Mouse (Mus musculus) midbrain, embryonic 12.5 days (tissue): Measurements from ENCODE around the gene Homer3. TPM values are rescaled to one million over a fixed set of nuclear protein-coding genes. Genes with fewer than 3 reads are reported as not detected.

ENCODE experiments used
- ATAC-seq: fragments of 200-750 bp; cut with Nextera tagmentation; 2 replicates; pipeline ENCODE4 v1.8.0; 2017; ENCODE audit warnings: low read depth, moderate TSS enrichment, moderate library complexity; ENCODE audit not compliant: low FRiP score
- H3K27ac ChIP-seq: fragments of 300-500 bp; sonication (generic); replicated peaks from 2 replicates; pipeline ENCODE4 v1.5.1; 2016; ENCODE audit warnings: mild to moderate bottlenecking
- H3K27me3 ChIP-seq: fragments of 300-500 bp; sonication (generic); 2 replicates; pipeline ENCODE4 v1.6.1; 2016; ENCODE audit warnings: mild to moderate bottlenecking
- H3K36me3 ChIP-seq: fragments of 300-500 bp; sonication (generic); 2 replicates; pipeline ENCODE4 v1.6.1; 2016
- H3K4me1 ChIP-seq: fragments of 300-500 bp; sonication (generic); 2 replicates; pipeline ENCODE4 v1.6.1; 2016
- H3K4me2 ChIP-seq: fragments of 300-500 bp; sonication (generic); replicated peaks from 2 replicates; pipeline ENCODE4 v1.6.1; 2016; ENCODE audit warnings: mild to moderate bottlenecking, moderate library complexity
- H3K4me3 ChIP-seq: fragments of 300-500 bp; sonication (generic); 2 replicates; pipeline ENCODE4 v1.5.1; 2016; ENCODE audit warnings: mild to moderate bottlenecking
- H3K9ac ChIP-seq: fragments of 300-500 bp; sonication (generic); replicated peaks from 2 replicates; pipeline ENCODE4 v1.6.1; 2016; ENCODE audit warnings: mild to moderate bottlenecking, moderate library complexity
- H3K9me3 ChIP-seq: fragments of 300-500 bp; sonication (generic); 2 replicates; pipeline ENCODE4 v1.6.1; 2016; ENCODE audit warnings: mild to moderate bottlenecking
- WGBS: fragments of 180-500 bp; shearing (Covaris S2); methylation state at CpG from one replicate; pipeline ENCODE4 v1.1.7; 2016; 5-methylcytosine and 5-hydroxymethylcytosine counted together
- polyA plus RNA-seq: library from polyadenylated mRNA; unstranded; fragments of >200 nt; fragmentation: Nextera tagmentation; extraction: Ambion mirVana; gene quantifications from 2 replicates; pipeline ENCODE4 v1.2.1, GENCODE M21; 2016

The Homer3 gene
- polyA plus RNA-seq, 1 experiment from 2014 or later = 99.6 TPM

GRCm38 (mm10) chr8:70323716-70324115 lies 41.1 kb downstream of the Homer3 start:
- ATAC-seq = no peak
- no peaks in the 10 kb centered on the region for H3K9me3 ChIP-seq
- no peaks in the 10 kb centered on the region for H3K4me1 ChIP-seq
- no peak overlapping the region for H3K9ac ChIP-seq
- H3K4me2 ChIP-seq = no peak overlapping the region
- no peak overlapping the region for H3K4me3 ChIP-seq
- 0 out of 2 replicates have a peak, but pooled peaks cover 1% of the 10 kb centered on the region for H3K27me3 ChIP-seq
- WGBS = 85% methylated on average over 3 of the region's 3 CpGs
- peaks cover 29% of the 10 kb centered on the region for H3K36me3 ChIP-seq
- no peak overlapping the region for H3K27ac ChIP-seq

- 94% methylated on average over 6 of the region's 6 CpGs for WGBS
- H3K27ac ChIP-seq = no peak overlapping the region
These were observed 44.9 kb downstream of the Homer3 start for GRCm38 (mm10) chr8:70327512-70327911.

GRCm38 (mm10) chr8:70329124-70329834 lies 46.7 kb downstream of the Homer3 start, which contains the start of gene Gdf1:
Gdf1 (plus strand) TSS chr8:70329817.
- Histone ChIP-seq H3K9ac (peak within 1 kb of the TSS; percentile 46), H3K9me3 (no peaks in the 10 kb centered on the region), H3K27me3 (peaks cover 30% of the 10 kb centered on the region), H3K4me1 (peaks cover 32% of the 10 kb centered on the region), H3K4me3 (peak within 1 kb of the TSS; percentile 18), H3K36me3 (peaks cover 48% of the 10 kb centered on the region), H3K4me2 (peak within 1 kb of the TSS; percentile 31), H3K27ac (no peak within 1 kb of the TSS; the same call in 1 of the 2 replicates)
- 20% methylated on average over 14 of the region's 14 CpGs for WGBS
- ATAC-seq = no peak

More at GRCm38 (mm10) chr8:70327512-70327911, 44.9 kb downstream of the Homer3 start:
- Histone ChIP-seq H3K36me3 (peaks cover 41% of the 10 kb centered on the region), H3K4me2 (no peak overlapping the region), H3K4me1 (peaks cover 31% of the 10 kb centered on the region), H3K27me3 (peaks cover 30% of the 10 kb centered on the region), H3K9ac (no peak overlapping the region), H3K4me3 (no peak overlapping the region), H3K9me3 (no peaks in the 10 kb centered on the region)
- no peak for ATAC-seq

- ATAC-seq = peak; percentile 8; the same call in 1 of the 2 replicates
- H3K9ac ChIP-seq = peak overlapping the region; percentile 46
- WGBS = 4% methylated on average over 45 of the region's 45 CpGs
These were observed 47.5 kb downstream of the Homer3 start for GRCm38 (mm10) chr8:70329835-70330740.

GRCm38 (mm10) chr8:70330741-70331364 lies 48.2 kb downstream of the Homer3 start:
- peaks cover 30% of the 10 kb centered on the region for H3K27me3 ChIP-seq
- H3K4me3 ChIP-seq = peak overlapping the region; percentile 18
- 23% methylated on average over 53 of the region's 53 CpGs for WGBS
- peaks cover 32% of the 10 kb centered on the region for H3K4me1 ChIP-seq
- H3K36me3 ChIP-seq = peaks cover 54% of the 10 kb centered on the region
- H3K27ac ChIP-seq = no peak overlapping the region; the same call in 1 of the 2 replicates
- peak; percentile 78 for ATAC-seq
- H3K9me3 ChIP-seq = no peaks in the 10 kb centered on the region
- peak overlapping the region; percentile 46; the same call in 1 of the 2 replicates for H3K9ac ChIP-seq
- H3K4me2 ChIP-seq = peak overlapping the region; percentile 31

More at GRCm38 (mm10) chr8:70329835-70330740, 47.5 kb downstream of the Homer3 start:
- Histone ChIP-seq H3K4me1 (peaks cover 32% of the 10 kb centered on the region), H3K36me3 (peaks cover 52% of the 10 kb centered on the region), H3K9me3 (no peaks in the 10 kb centered on the region), H3K4me3 (peak overlapping the region; percentile 18), H3K4me2 (peak overlapping the region; percentile 31), H3K27me3 (peaks cover 30% of the 10 kb centered on the region), H3K27ac (no peak overlapping the region)

- Histone ChIP-seq H3K9ac (no peak overlapping the region), H3K27me3 (peaks cover 30% of the 10 kb centered on the region), H3K9me3 (no peaks in the 10 kb centered on the region), H3K4me3 (no peak overlapping the region), H3K4me1 (peaks cover 32% of the 10 kb centered on the region), H3K27ac (no peak overlapping the region), H3K4me2 (no peak overlapping the region), H3K36me3 (peaks cover 61% of the 10 kb centered on the region)
- WGBS = 58% methylated on average over 19 of the region's 19 CpGs
- ATAC-seq = no peak
These were observed 48.9 kb downstream of the Homer3 start for GRCm38 (mm10) chr8:70331526-70331925.

GRCm38 (mm10) chr8:70332070-70332877 lies 49.6 kb downstream of the Homer3 start:
- Histone ChIP-seq H3K9ac (no peak overlapping the region; the same call in 1 of the 2 replicates), H3K9me3 (no peaks in the 10 kb centered on the region), H3K4me2 (no peak overlapping the region; the same call in 1 of the 2 replicates), H3K36me3 (peaks cover 67% of the 10 kb centered on the region), H3K27me3 (peaks cover 30% of the 10 kb centered on the region), H3K27ac (0 out of 2 replicates have a peak overlapping the region, but pooled peaks have one; percentile 15), H3K4me3 (no peak overlapping the region), H3K4me1 (peaks cover 32% of the 10 kb centered on the region)
- WGBS = 22% methylated on average over 41 of the region's 41 CpGs
- peak; percentile 69 for ATAC-seq

- Histone ChIP-seq H3K9me3 (no peaks in the 10 kb centered on the region), H3K36me3 (peaks cover 68% of the 10 kb centered on the region), H3K27me3 (peaks cover 30% of the 10 kb centered on the region), H3K4me1 (peaks cover 32% of the 10 kb centered on the region), H3K4me3 (no peak overlapping the region), H3K4me2 (no peak overlapping the region), H3K9ac (no peak overlapping the region), H3K27ac (no peak overlapping the region)
- no peak for ATAC-seq
- WGBS = 98% methylated on average over 6 of the region's 6 CpGs
These were observed 50.2 kb downstream of the Homer3 start for GRCm38 (mm10) chr8:70332878-70333202.

- no peak overlapping the region for H3K4me3 ChIP-seq
- H3K4me1 ChIP-seq = no peaks in the 10 kb centered on the region
- WGBS = 91% methylated on average over 7 of the region's 7 CpGs
- H3K36me3 ChIP-seq = peaks cover 97% of the 10 kb centered on the region
- no peak overlapping the region for H3K4me2 ChIP-seq
- H3K9me3 ChIP-seq = no peaks in the 10 kb centered on the region
- H3K27me3 ChIP-seq = no peaks in the 10 kb centered on the region
- H3K27ac ChIP-seq = no peak overlapping the region
- H3K9ac ChIP-seq = no peak overlapping the region
- no peak for ATAC-seq
These were observed 56.3 kb downstream of the Homer3 start for GRCm38 (mm10) chr8:70338931-70339330.

GRCm38 (mm10) chr8:70340659-70341058 lies 58.0 kb downstream of the Homer3 start:
- ATAC-seq = no peak
- no peak overlapping the region for H3K4me2 ChIP-seq
- H3K27me3 ChIP-seq = no peaks in the 10 kb centered on the region
- H3K27ac ChIP-seq = no peak overlapping the region
- WGBS = 95% methylated on average over 7 of the region's 7 CpGs
- no peak overlapping the region for H3K4me3 ChIP-seq
- no peaks in the 10 kb centered on the region for H3K4me1 ChIP-seq
- H3K9ac ChIP-seq = no peak overlapping the region
- H3K9me3 ChIP-seq = no peaks in the 10 kb centered on the region
- H3K36me3 ChIP-seq = peaks cover 80% of the 10 kb centered on the region

GRCm38 (mm10) chr8:70342007-70342406 lies 59.4 kb downstream of the Homer3 start:
- H3K27ac ChIP-seq = no peak overlapping the region
- no peak overlapping the region for H3K9ac ChIP-seq
- H3K4me3 ChIP-seq = no peak overlapping the region
- ATAC-seq = no peak
- WGBS = 93% methylated on average over 14 of the region's 14 CpGs
- no peaks in the 10 kb centered on the region for H3K27me3 ChIP-seq
- peaks cover 70% of the 10 kb centered on the region for H3K36me3 ChIP-seq
- H3K4me1 ChIP-seq = no peaks in the 10 kb centered on the region
- H3K9me3 ChIP-seq = no peaks in the 10 kb centered on the region
- H3K4me2 ChIP-seq = no peak overlapping the region
